Mouse (Mus musculus) liver, adult 2 months (tissue): ENCODE measurements around the gene Gm45785. TPM values are rescaled to one million over a fixed set of nuclear protein-coding genes. Genes with fewer than 3 reads are reported as not detected.

Experiments used
- DNase-seq: peaks from one replicate; pipeline ENCODE4 v3.0.0-alpha.2; 2011; ENCODE audit warnings: low read depth, low spot score; ENCODE audit errors: extremely low read depth
- H3K27ac ChIP-seq: fragments of 200-500 bp; replicated peaks from 2 replicates; pipeline ENCODE4 v1.5.1; 2012; ENCODE audit warnings: low read depth, mild to moderate bottlenecking, control low read depth, inconsistent platforms, low read length; ENCODE audit not compliant: insufficient read depth
- H3K27me3 ChIP-seq: fragments of 200-500 bp; 2 replicates; pipeline ENCODE4 v1.6.1; 2012; ENCODE audit warnings: mild to moderate bottlenecking, moderate library complexity, low read length, inconsistent platforms; ENCODE audit not compliant: control insufficient read depth, insufficient read depth
- H3K36me3 ChIP-seq: fragments of 200-500 bp; 2 replicates; pipeline ENCODE4 v1.6.1; 2012; ENCODE audit warnings: low read length, inconsistent platforms; ENCODE audit not compliant: control insufficient read depth, insufficient read depth
- H3K4me1 ChIP-seq: fragments of 200-500 bp; 2 replicates; pipeline ENCODE4 v1.6.1; 2011; ENCODE audit warnings: low read length; ENCODE audit not compliant: control insufficient read depth, insufficient read depth
- H3K4me3 ChIP-seq: fragments of 200-500 bp; 2 replicates; pipeline ENCODE4 v1.5.1; 2011; ENCODE audit warnings: low read depth, mild to moderate bottlenecking, control low read depth, low read length, moderate library complexity; ENCODE audit not compliant: insufficient read depth
- H3K79me2 ChIP-seq: fragments of 200-500 bp; 2 replicates; pipeline ENCODE4 v1.6.1; 2012; ENCODE audit warnings: inconsistent platforms, mild to moderate bottlenecking, low read length, moderate library complexity; ENCODE audit not compliant: control insufficient read depth, insufficient read depth
- H3K9ac ChIP-seq: fragments of 200-500 bp; 2 replicates; pipeline ENCODE4 v1.6.1; 2012; ENCODE audit warnings: low read depth, mild to moderate bottlenecking, control low read depth, inconsistent platforms, low read length
- CTCF ChIP-seq: fragments of 200-500 bp; IDR thresholded peaks from 2 replicates; pipeline ENCODE4 v1.5.1; 2011; ENCODE audit warnings: low read depth, low read length, control low read depth
- POLR2A ChIP-seq: fragments of 200-500 bp; IDR thresholded peaks from 2 replicates; pipeline ENCODE4 v1.6.1; 2011; ENCODE audit warnings: low read length, control low read depth; ENCODE audit not compliant: insufficient read depth; ENCODE audit errors: extremely low read depth
- WGBS: fragments of 180-500 bp; shearing (Covaris S2); methylation state at CpG from one replicate; pipeline ENCODE4 v1.1.7; 2018; 5-methylcytosine and 5-hydroxymethylcytosine counted together
- polyA plus RNA-seq: library from polyadenylated mRNA; depleted of rRNA; stranded (reverse); fragments of >200 nt; gene quantifications from 2 replicates; pipeline ENCODE4 v1.2.3, GENCODE M21; 2012
- total RNA-seq: library from RNA; depleted of rRNA; stranded (reverse); fragments of >200 nt; gene quantifications from 2 replicates; pipeline ENCODE4 v1.2.3, GENCODE M21; 2014

The Gm45785 gene
- total and polyA plus RNA-seq, 2 experiments: 1.4 TPM; not detected in 1

DNA sequence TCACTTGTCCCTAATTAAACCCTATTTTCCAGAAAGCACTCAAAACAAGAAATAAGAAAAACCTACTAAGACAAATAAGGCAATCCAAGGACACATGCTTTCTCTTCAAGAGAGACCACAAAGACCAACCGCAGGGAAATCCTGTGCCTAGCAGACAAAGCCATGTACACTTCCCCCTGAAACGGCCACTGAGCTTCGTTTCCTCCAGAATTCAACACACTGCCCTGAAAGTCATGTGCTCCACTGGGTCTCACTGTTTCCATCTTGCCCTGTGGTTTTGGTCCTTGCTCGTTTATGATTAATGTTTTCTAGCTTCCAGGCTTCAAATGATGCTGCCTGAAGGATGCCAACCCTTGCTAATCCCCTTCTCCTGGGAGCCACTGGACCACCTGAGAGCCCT, 18.1 kb upstream of the Gm45785 start:
- WGBS: 81% methylated on average over 4 of the region's 4 CpGs
- Histone ChIP-seq H3K27me3 (no peaks in the 10 kb centered on the region), H3K4me3 (no peak overlapping the region), H3K27ac (no peak overlapping the region), H3K79me2 (peaks cover 26% of the 10 kb centered on the region), H3K9ac (no peak overlapping the region), H3K36me3 (peaks cover 63% of the 10 kb centered on the region), H3K4me1 (0 out of 2 replicates have a peak, but pooled peaks cover 4% of the 10 kb centered on the region)
- no peak for TF ChIP-seq CTCF
- TF ChIP-seq POLR2A: no peak
- no peak for DNase-seq

DNA sequence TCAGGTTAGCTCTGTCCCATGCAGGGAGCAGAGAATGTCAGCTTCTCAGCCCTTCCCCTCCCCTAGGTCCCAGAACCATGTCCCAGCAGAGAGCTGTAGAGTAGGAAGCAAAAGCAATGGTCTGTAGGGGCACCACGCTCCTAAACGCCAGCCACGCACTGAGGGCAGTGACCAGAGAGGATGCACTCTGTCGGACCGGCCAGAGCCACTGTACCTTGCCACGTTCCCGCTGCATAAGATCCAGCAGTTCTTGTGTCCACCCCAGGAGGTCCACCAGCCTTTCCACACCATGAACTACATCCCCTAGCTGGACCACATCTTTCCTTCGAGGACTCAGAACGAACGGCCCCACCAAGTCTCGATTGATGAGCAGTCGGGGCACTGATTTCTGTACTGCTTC, 8.6 kb upstream of the Gm45785 start:
- H3K36me3 ChIP-seq: peaks cover 52% of the 10 kb centered on the region
- no peak overlapping the region for H3K27ac ChIP-seq
- no peak overlapping the region for H3K9ac ChIP-seq
- H3K79me2 ChIP-seq: no peaks in the 10 kb centered on the region
- no peaks in the 10 kb centered on the region for H3K4me1 ChIP-seq
- DNase-seq: no peak
- WGBS: 88% methylated on average over 12 of the region's 12 CpGs
- no peak overlapping the region for H3K4me3 ChIP-seq
- no peaks in the 10 kb centered on the region for H3K27me3 ChIP-seq
- TF ChIP-seq POLR2A: no peak
- no peak for TF ChIP-seq CTCF

DNA sequence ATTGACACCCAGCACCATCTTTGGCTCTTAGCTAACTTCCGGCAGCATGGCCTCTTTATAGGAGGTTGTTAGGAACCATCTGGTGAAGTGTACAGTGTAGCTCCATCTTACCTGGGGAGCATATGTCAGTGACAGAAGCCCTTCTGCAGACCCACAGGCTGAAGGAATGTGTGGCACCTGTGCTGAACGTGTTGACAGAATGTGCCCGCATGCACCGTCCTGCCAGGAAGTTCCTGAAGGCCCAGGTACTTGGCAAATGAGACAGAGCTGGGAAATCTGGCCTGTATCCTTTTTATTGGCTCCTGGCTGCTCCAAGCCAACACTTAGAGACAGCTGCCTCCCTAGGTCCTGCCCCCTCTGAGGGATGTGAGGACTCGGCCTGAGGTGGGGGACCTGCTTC, 4.6 kb upstream of the Gm45785 start:
- Histone ChIP-seq H3K79me2 (peaks cover 7% of the 10 kb centered on the region; the same call in 1 of the 2 replicates), H3K27me3 (no peaks in the 10 kb centered on the region), H3K27ac (no peak overlapping the region), H3K4me1 (peaks cover 6% of the 10 kb centered on the region), H3K9ac (no peak overlapping the region), H3K4me3 (no peak overlapping the region), H3K36me3 (peaks cover 29% of the 10 kb centered on the region)
- TF ChIP-seq POLR2A (no peak), CTCF (no peak)
- WGBS: 81% methylated on average over 5 of the region's 5 CpGs
- no peak for DNase-seq

DNA sequence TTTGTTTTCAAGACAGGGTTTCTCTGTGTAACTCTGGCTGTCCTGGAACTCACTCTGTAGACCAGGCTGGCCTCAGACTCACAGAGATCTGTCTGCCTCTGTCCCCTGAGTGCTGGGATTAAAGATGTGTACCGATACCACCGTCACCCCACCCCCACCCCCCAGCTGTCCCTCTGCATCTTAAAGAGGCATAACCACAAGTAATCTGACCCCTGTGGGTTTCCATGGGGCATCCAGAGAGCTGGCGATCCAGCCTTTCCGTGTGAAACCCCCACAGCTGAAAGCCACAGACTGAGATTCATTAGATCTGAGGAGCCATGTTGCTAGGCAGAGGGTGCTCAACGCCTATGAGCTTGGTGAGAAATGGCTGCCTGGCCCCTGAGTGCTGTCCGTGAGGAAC, 3.9 kb upstream of the Gm45785 start:
- TF ChIP-seq POLR2A (no peak), CTCF (no peak)
- Histone ChIP-seq H3K27me3 (no peaks in the 10 kb centered on the region), H3K27ac (no peak overlapping the region), H3K79me2 (peaks cover 15% of the 10 kb centered on the region), H3K9ac (no peak overlapping the region), H3K36me3 (peaks cover 23% of the 10 kb centered on the region), H3K4me1 (peaks cover 9% of the 10 kb centered on the region), H3K4me3 (no peak overlapping the region)
- DNase-seq: no peak
- 89% methylated on average over 6 of the region's 6 CpGs for WGBS

DNA sequence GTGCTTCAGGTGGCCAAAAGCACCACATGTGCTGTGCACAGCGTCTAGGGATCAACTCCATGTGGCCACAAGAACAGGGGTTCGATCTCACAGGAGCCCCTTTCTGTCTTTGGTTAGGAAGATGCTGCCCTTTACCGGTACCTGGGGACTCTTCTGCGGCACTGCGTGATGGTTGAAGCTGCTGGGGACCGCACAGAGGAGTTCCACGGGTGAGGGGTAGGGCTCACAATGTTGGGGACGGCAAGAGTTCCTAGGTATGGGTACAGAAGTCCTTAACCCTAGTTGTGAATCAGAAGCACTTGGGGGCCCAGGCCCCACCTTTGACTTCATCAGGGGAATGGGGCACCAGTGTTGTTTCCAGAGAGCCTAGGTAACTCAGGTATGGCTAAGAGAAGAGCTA, 2.6 kb upstream of the Gm45785 start:
- Histone ChIP-seq H3K27ac (no peak overlapping the region), H3K27me3 (no peaks in the 10 kb centered on the region), H3K4me3 (no peak overlapping the region), H3K4me1 (peaks cover 21% of the 10 kb centered on the region), H3K36me3 (peaks cover 19% of the 10 kb centered on the region), H3K79me2 (peaks cover 21% of the 10 kb centered on the region), H3K9ac (no peak overlapping the region)
- 96% methylated on average over 8 of the region's 8 CpGs for WGBS
- DNase-seq: no peak
- TF ChIP-seq CTCF: no peak
- TF ChIP-seq POLR2A: no peak

DNA sequence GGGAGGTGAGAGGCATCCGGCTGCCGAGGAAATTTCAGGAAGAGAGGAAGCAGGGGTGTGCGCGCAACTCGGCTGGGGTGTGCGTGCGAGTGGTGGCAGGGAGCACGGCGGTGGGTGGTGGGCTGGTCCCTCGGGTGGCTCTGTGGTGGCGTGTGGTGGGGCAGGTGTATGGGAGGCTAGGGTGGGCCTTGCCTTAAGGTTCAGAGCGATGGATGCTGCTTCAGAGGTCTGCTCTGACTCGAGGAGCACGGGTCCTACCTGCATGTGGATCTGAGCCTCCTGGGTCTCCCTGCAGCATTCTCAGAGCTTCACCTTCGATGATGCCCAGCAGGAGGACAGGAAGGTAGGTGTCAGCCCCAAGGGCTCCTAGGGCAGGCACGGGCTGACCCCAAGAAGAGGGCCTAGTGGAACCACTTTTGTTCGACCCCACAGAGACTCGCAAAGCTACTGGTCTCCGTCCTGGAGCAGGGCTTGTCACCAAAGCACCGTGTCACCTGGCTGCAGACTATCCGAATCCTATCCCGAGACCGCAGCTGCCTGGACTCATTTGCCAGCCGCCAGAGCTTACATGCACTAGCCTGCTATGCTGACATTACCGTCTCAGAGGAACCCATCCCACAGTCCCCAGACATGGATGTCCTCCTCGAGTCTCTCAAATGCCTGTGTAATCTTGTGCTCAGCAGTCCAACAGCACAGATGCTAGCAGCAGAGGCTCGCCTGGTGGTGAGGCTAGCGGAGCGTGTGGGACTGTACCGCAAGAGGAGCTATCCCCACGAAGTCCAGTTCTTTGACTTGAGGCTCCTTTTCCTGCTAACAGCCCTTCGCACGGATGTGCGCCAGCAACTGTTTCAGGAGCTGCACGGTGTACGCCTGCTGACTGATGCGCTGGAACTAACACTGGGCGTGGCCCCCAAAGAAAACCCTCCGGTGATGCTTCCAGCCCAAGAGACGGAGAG, 1.7 kb upstream of the Gm45785 start, which contains the start of gene Bet1l:
Bet1l (minus strand) TSS at position 28 of the 956 bp plus-strand sequence.
- no peak for DNase-seq
- TF ChIP-seq POLR2A (no peak), CTCF (no peak)
- no peaks in the 10 kb centered on the region for H3K27me3 ChIP-seq
- H3K79me2 ChIP-seq: peaks cover 25% of the 10 kb centered on the region
- peak within 1 kb of the TSS; percentile 92 for H3K4me3 ChIP-seq
- peak within 1 kb of the TSS; percentile 91 for H3K9ac ChIP-seq
- peak within 1 kb of the TSS; percentile 97 for H3K27ac ChIP-seq
- 35% methylated on average over 40 of the region's 40 CpGs for WGBS
- H3K36me3 ChIP-seq: peaks cover 10% of the 10 kb centered on the region
- peaks cover 27% of the 10 kb centered on the region for H3K4me1 ChIP-seq
